Mouse (Mus musculus): Measurements from ENCODE around the gene Lrit3. TPM values are rescaled to one million over a fixed set of nuclear protein-coding genes. Genes with fewer than 3 reads are reported as not detected.
"Not testable (repeated sequence)": the region's sequence is repeated elsewhere in the genome, so short reads cannot be mapped to it uniquely, and the experiment has no call there.

Lrit3 gene
- total RNA-seq, 4 experiments from 2014 or later: not detected

GRCm38 (mm10) chr3:129766971-129767794 lies 36.6 kb downstream of the Lrit3 start:
- DNase-seq: no peak

- DNase-seq: no peak
Measured at GRCm38 (mm10) chr3:129766106-129766505, 37.7 kb downstream of the Lrit3 start.

DNA sequence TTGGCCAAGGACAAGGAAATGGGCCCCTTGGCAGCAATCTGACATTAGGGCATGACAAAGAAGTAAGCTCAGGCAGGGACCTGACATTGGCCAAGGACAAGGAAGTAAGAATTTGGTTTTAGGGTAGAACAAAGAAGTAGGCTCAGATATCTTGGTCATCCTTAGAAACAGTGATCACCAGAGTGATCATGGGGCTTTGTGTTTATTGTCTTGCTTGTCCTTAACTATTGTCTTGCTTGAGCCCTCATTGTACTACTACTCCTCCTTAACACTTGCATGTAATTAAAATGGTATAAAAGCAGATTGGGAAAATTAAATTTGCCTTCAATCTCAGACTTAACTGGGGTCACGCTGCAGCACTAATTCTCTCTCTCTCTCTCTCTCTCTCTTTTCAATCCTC lies 46.2 kb downstream of the Lrit3 start:
- DNase-seq: not testable (repeated sequence)

- DNase-seq: no peak
Measured at GRCm38 (mm10) chr3:129754650-129755604, 48.9 kb downstream of the Lrit3 start, which contains the start of gene Egf. Gene Egf, minus strand, starts transcription at chr3:129755316.

- DNase-seq: no peak
Measured at GRCm38 (mm10) chr3:129744803-129745202, 59.0 kb downstream of the Lrit3 start.

DNA sequence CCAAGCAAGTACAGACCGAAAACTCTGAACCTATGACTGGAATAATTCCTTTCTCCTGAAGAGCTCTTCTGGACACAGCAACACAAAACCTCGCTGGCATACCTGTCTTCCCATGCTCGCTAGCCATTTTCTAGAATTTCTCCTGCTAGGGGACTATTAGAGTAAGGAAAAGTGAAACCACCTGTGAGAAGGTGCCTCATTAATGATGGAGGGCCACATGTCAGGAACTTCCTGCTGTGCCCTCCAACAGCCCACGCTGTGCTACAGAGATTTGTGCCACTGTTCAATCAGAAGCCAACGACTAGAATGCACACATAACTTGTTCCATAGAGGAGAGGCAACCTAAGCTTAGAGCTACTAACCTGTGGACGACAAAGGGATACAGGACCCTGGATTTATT lies 61.0 kb downstream of the Lrit3 start:
- no peak for DNase-seq

DNA sequence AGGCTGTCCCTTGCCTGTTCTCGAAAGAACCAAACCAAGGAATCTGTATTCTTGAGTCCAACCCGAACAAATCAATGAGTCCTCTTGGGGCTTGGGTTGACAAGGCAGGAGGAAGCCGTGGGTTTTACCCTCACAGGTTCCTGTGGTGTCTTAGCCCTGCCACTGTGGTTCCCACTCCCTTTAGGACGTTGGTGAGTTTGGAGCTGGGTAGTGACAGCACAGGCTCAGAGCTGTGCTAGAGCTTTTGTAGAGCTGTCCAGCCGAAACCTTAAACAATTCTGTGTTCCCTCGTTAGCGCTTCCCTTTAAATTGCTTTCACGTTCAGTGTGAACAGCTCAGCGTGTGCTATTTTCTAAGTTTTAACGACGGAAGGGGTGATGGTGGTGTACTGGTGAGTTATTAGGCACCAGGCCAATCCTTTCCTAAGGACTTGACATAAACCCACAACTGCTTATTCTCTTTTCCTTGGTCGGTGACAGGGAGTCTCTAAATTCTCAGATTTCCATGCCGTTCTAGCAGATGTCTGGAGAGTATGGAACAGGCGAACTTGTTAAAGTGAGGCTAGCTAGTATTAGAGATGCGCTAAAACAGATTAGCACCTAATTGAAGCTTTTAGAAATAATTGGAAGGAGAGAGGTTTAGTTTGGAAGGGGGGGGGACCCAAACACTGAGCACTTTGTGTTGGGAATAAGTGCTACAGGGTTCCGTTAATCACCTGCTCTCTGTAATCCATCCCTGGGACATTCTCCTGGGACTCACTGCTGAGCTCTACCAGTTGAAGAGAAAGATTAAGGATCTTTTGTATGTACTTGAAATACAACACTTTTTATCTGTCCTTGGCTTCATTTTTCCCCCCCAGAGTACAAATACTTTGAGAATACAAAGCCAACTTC lies 65.3 kb downstream of the Lrit3 start:
- no peak for DNase-seq

Other genes with a start within 250 kb of the Lrit3 start
- 1 to 10 TPM in 3 of 4 experiments, under 1 TPM in 1; 0.75 to 3.0 (median 2.3) TPM for gene Egf, start 48.7 kb downstream of the Lrit3 start, total RNA-seq (2022)
- gene Rrh, start 18.6 kb upstream of the Lrit3 start, total RNA-seq (2022): under 1 TPM in 2 of 4 experiments, not detected in 2; 0.08 to 0.18 TPM
- 10 to 100 TPM; 40.1 to 54.4 (median 47.8) TPM for gene Gar1, start 27.4 kb upstream of the Lrit3 start, total RNA-seq (2022)
- gene Cfi, start 31.9 kb upstream of the Lrit3 start, total RNA-seq (2022): not detected
- gene Pla2g12a, start 74.6 kb upstream of the Lrit3 start, total RNA-seq (2022): 10 to 100 TPM; 38.3 to 48.4 (median 42.9) TPM
- 10 to 100 TPM; 42.7 to 54.2 (median 47.8) TPM for gene Casp6, start 97.4 kb upstream of the Lrit3 start, total RNA-seq (2022)
- gene Mcub, start 166.2 kb upstream of the Lrit3 start, total RNA-seq (2022): 10 to 100 TPM; 10.2 to 20.6 (median 11.2) TPM

Data from adrenal gland, adult 8-10 months (tissue).